Mouse (Mus musculus) stomach, embryonic 16.5 days (tissue): Measurements from ENCODE around the gene Lats2. TPM values are rescaled to one million over a fixed set of nuclear protein-coding genes. Genes with fewer than 3 reads are reported as not detected.

ENCODE experiments used
- ATAC-seq: fragments of 200-750 bp; cut with Nextera tagmentation; 2 replicates; pipeline ENCODE4 v1.8.0; 2017; ENCODE audit warnings: moderate number of reproducible peaks, moderate TSS enrichment; ENCODE audit not compliant: insufficient read depth, low FRiP score
- H3K27ac ChIP-seq: fragments of 300-500 bp; sonication (generic); 2 replicates; pipeline ENCODE4 v1.5.1; 2014; ENCODE audit warnings: low read length
- H3K27me3 ChIP-seq: fragments of 300-500 bp; sonication (generic); 2 replicates; pipeline ENCODE4 v1.6.1; 2014; ENCODE audit warnings: low read length, control low read depth, mixed read lengths; ENCODE audit not compliant: control insufficient read depth, insufficient read depth
- H3K36me3 ChIP-seq: fragments of 300-500 bp; sonication (generic); 2 replicates; pipeline ENCODE4 v1.6.1; 2014; ENCODE audit warnings: low read length; ENCODE audit not compliant: control insufficient read depth, insufficient read depth
- H3K4me1 ChIP-seq: fragments of 300-500 bp; sonication (generic); 2 replicates; pipeline ENCODE4 v1.6.1; 2014; ENCODE audit warnings: low read length, control low read depth, mixed read lengths; ENCODE audit not compliant: control insufficient read depth, insufficient read depth
- H3K4me2 ChIP-seq: fragments of 300-500 bp; sonication (generic); 2 replicates; pipeline ENCODE4 v1.6.1; 2014; ENCODE audit warnings: low read depth, low read length, mixed read lengths
- H3K4me3 ChIP-seq: fragments of 300-500 bp; sonication (generic); replicated peaks from 2 replicates; pipeline ENCODE4 v1.5.1; 2014; ENCODE audit warnings: mild to moderate bottlenecking, low read length
- H3K9ac ChIP-seq: fragments of 300-500 bp; sonication (generic); 2 replicates; pipeline ENCODE4 v1.6.1; 2014; ENCODE audit warnings: low read length
- H3K9me3 ChIP-seq: fragments of 300-500 bp; sonication (generic); replicated peaks from 2 replicates; pipeline ENCODE4 v1.6.1; 2016; ENCODE audit warnings: low read length, control low read depth; ENCODE audit not compliant: control insufficient read depth
- WGBS: fragments of 180-500 bp; shearing (Covaris S2); extraction: QIAGEN DNeasy Blood & Tissue Kit; methylation state at CpG from one replicate; pipeline ENCODE4 v1.1.7; 2014; 5-methylcytosine and 5-hydroxymethylcytosine counted together
- microRNA-seq: library from miRNA; unstranded; fragments of <30 nt; microRNA quantifications from one replicate; pipeline ENCODE4, GENCODE M21; 2016
- polyA plus RNA-seq: library from polyadenylated mRNA; unstranded; fragments of >200 nt; fragmentation: Nextera tagmentation; extraction: Ambion mirVana; gene quantifications from 2 replicates; pipeline ENCODE4 v1.2.1, GENCODE M21; 2015

Lats2 gene
- polyA plus RNA-seq, 1 experiment from 2014 or later: 15.8 TPM

DNA sequence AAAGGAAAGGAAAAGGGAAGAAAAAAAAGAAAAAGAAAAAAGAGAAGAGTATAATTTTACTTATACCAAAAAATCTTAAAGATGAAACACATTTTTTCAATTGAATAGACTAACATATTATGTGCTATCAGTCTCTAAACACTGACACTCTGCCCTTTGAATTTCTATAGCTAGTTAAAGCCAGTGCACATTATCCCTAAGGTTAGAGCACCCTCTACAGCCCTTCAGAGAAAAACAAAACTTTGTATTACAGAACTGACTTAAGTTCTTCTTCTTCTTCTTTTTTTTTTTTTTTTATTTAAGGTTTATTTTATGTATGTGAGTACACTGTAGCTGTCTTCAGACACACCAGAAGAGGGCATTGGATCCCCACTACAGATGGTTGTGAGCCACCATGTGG is 108.7 kb downstream of the Lats2 start:
- Histone ChIP-seq H3K4me3 (no peak overlapping the region), H3K36me3 (no peaks in the 10 kb centered on the region), H3K9ac (no peak overlapping the region), H3K4me1 (no peaks in the 10 kb centered on the region), H3K9me3 (no peaks in the 10 kb centered on the region), H3K27me3 (no peaks in the 10 kb centered on the region), H3K4me2 (no peak overlapping the region), H3K27ac (no peak overlapping the region)
- no peak for ATAC-seq

DNA sequence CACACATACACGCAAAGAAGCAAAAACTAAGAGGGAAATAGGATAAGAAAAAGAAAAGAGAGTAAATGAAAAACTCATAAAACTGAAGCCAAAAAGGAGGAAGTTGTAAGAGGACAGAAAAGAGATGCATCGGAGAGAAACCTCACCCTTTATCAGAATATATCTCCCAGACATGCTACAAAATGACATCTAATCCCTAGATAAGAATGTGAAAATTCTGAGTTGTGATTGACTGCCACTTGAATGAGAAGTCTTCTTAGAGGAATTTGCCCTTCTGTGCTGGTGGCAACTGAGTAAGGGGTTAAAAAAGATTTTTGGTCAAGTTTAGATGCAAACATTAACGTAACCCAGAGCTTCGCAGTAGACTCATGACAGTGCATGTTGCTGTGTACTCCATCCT is 112.0 kb downstream of the Lats2 start:
- Histone ChIP-seq H3K4me1 (no peaks in the 10 kb centered on the region), H3K27me3 (no peaks in the 10 kb centered on the region), H3K9ac (no peak overlapping the region), H3K4me2 (no peak overlapping the region), H3K4me3 (no peak overlapping the region), H3K27ac (no peak overlapping the region), H3K36me3 (no peaks in the 10 kb centered on the region), H3K9me3 (no peaks in the 10 kb centered on the region)
- 86% methylated on average over 4 of the region's 4 CpGs for WGBS
- ATAC-seq: no peak

Small RNA genes within 50 kb of the gene (microRNA-seq; reads per million reads assigned to microRNA genes)
- not detected for gene Mir3077

Other genes with a start within 250 kb of the Lats2 start
- 2.7 and 3.2 TPM in 2 replicates for gene Il17d, start 233.6 kb downstream of the Lats2 start, polyA plus RNA-seq
- gene Eef1akmt1, start 186.8 kb downstream of the Lats2 start, polyA plus RNA-seq: 75.3 and 77.5 TPM in 2 replicates
- gene Xpo4, start 93.0 kb downstream of the Lats2 start, polyA plus RNA-seq: 17.0 and 18.6 TPM in 2 replicates
- gene Gm49361, start 12.3 kb downstream of the Lats2 start, polyA plus RNA-seq: not detected in 2 replicates
- 24.8 and 27.4 TPM in 2 replicates for gene Sap18, start 39.8 kb upstream of the Lats2 start, polyA plus RNA-seq
- 27.7 and 28.0 TPM in 2 replicates for gene Ska3, start 67.8 kb upstream of the Lats2 start, polyA plus RNA-seq
- 157 and 167 TPM in 2 replicates for gene Mrpl57, start 67.8 kb upstream of the Lats2 start, polyA plus RNA-seq
- gene Zdhhc20, start 131.9 kb upstream of the Lats2 start, polyA plus RNA-seq: 68.6 and 71.2 TPM in 2 replicates
- 80.5 and 82.3 TPM in 2 replicates for gene Micu2, start 240.9 kb upstream of the Lats2 start, polyA plus RNA-seq